Mouse (Mus musculus) liver, adult 2 months (tissue): ENCODE results near the gene Gm20388. TPM values are rescaled to one million over a fixed set of nuclear protein-coding genes. Genes with fewer than 3 reads are reported as not detected.
A peak's percentile ranks its signal among the peaks of the same experiment; 100 is the strongest.

ENCODE experiments used
- DNase-seq: peaks from one replicate; pipeline ENCODE4 v3.0.0-alpha.2; 2011; ENCODE audit warnings: low read depth, low spot score; ENCODE audit errors: extremely low read depth
- H3K27ac ChIP-seq: fragments of 200-500 bp; replicated peaks from 2 replicates; pipeline ENCODE4 v1.5.1; 2012; ENCODE audit warnings: low read depth, mild to moderate bottlenecking, control low read depth, inconsistent platforms, low read length; ENCODE audit not compliant: insufficient read depth
- H3K27me3 ChIP-seq: fragments of 200-500 bp; 2 replicates; pipeline ENCODE4 v1.6.1; 2012; ENCODE audit warnings: mild to moderate bottlenecking, moderate library complexity, low read length, inconsistent platforms; ENCODE audit not compliant: control insufficient read depth, insufficient read depth
- H3K36me3 ChIP-seq: fragments of 200-500 bp; 2 replicates; pipeline ENCODE4 v1.6.1; 2012; ENCODE audit warnings: low read length, inconsistent platforms; ENCODE audit not compliant: control insufficient read depth, insufficient read depth
- H3K4me1 ChIP-seq: fragments of 200-500 bp; 2 replicates; pipeline ENCODE4 v1.6.1; 2011; ENCODE audit warnings: low read length; ENCODE audit not compliant: control insufficient read depth, insufficient read depth
- H3K4me3 ChIP-seq: fragments of 200-500 bp; 2 replicates; pipeline ENCODE4 v1.5.1; 2011; ENCODE audit warnings: low read depth, mild to moderate bottlenecking, control low read depth, low read length, moderate library complexity; ENCODE audit not compliant: insufficient read depth
- H3K79me2 ChIP-seq: fragments of 200-500 bp; 2 replicates; pipeline ENCODE4 v1.6.1; 2012; ENCODE audit warnings: inconsistent platforms, mild to moderate bottlenecking, low read length, moderate library complexity; ENCODE audit not compliant: control insufficient read depth, insufficient read depth
- H3K9ac ChIP-seq: fragments of 200-500 bp; 2 replicates; pipeline ENCODE4 v1.6.1; 2012; ENCODE audit warnings: low read depth, mild to moderate bottlenecking, control low read depth, inconsistent platforms, low read length
- CTCF ChIP-seq: fragments of 200-500 bp; IDR thresholded peaks from 2 replicates; pipeline ENCODE4 v1.5.1; 2011; ENCODE audit warnings: low read depth, low read length, control low read depth
- POLR2A ChIP-seq: fragments of 200-500 bp; IDR thresholded peaks from 2 replicates; pipeline ENCODE4 v1.6.1; 2011; ENCODE audit warnings: low read length, control low read depth; ENCODE audit not compliant: insufficient read depth; ENCODE audit errors: extremely low read depth
- WGBS: fragments of 180-500 bp; shearing (Covaris S2); methylation state at CpG from one replicate; pipeline ENCODE4 v1.1.7; 2018; 5-methylcytosine and 5-hydroxymethylcytosine counted together
- polyA plus RNA-seq: library from polyadenylated mRNA; depleted of rRNA; stranded (reverse); fragments of >200 nt; gene quantifications from 2 replicates; pipeline ENCODE4 v1.2.3, GENCODE M21; 2012
- total RNA-seq: library from RNA; depleted of rRNA; stranded (reverse); fragments of >200 nt; gene quantifications from 2 replicates; pipeline ENCODE4 v1.2.3, GENCODE M21; 2014

Gene Gm20388
- total and polyA plus RNA-seq, 2 experiments = 6.4 to 19.9 TPM

DNA sequence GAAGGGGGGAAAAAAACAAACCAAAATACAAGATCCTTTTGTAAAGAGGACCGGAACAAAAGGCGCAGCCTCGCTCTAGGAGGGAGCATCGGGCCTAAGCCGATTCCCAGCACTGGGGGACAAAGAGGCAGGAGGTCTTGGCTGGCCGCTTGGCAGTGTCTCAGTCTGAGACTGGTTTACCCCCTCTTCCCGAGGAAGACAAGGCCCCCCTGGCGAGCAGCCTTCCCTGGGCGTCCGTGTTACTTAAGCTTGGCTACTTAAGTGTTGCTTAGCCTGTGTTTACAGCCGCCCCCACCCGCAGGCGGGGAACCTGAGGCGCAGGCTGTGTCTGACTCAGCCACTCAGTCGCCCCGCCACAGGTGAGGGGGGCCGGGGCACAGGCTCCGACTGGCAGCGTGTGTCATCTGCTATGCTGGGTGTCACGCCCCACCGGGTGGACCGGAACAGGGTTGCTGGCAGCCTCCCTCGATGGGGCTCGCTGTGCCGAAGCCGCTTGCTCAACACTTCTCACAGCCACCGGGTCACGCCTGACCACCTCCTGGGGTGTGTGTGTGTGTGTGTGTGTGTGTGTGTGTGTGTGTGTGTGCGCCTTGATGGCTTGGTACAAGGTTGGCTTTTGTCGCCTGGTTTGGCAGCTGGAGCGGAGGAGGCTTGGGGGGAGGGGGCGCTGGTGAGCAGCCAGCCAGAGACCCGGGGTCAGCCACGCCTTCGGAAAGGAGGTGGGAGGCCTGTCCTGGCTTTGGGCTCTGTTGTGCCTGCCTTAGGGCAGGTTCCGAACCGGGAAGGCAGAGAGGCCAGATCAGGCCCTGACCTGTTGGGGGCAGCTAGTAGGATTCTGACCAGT is 628.0 kb downstream of the Gm20388 start:
- Histone ChIP-seq H3K4me1 (peaks cover 33% of the 10 kb centered on the region), H3K79me2 (peaks cover 30% of the 10 kb centered on the region), H3K27ac (peak overlapping the region; percentile 91), H3K36me3 (no peaks in the 10 kb centered on the region), H3K9ac (peak overlapping the region; percentile 89), H3K27me3 (no peaks in the 10 kb centered on the region), H3K4me3 (peak overlapping the region; percentile 70)
- 8% methylated on average over 36 of the region's 37 CpGs for WGBS
- DNase-seq = peak; percentile 91
- TF ChIP-seq CTCF = no peak
- TF ChIP-seq POLR2A = 0 out of 2 replicates have a peak, but pooled peaks have one; percentile 31

DNA sequence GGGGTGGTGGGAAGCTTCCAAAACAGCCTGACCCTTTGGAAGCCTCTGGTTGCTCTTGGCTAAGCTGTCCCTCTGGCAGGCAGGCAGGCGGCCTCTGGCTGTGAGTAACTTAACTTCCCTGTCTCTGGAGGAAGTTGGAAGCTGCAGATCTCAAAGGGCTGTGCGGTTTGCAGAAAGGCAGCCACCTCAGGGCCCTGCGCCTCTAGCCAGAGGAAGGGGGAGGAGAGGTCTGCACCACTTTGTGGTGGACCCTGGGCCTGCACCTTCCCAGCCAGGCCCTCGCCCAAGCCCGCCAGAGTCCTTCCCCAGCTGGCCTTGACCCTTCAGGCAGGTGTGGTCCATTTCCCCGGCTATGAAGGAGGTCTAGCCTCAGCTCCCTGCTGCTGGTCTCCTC is 628.7 kb downstream of the Gm20388 start:
- TF ChIP-seq POLR2A = no peak
- TF ChIP-seq CTCF = no peak
- Histone ChIP-seq H3K4me1 (peaks cover 37% of the 10 kb centered on the region), H3K9ac (peak overlapping the region; percentile 65)

DNA sequence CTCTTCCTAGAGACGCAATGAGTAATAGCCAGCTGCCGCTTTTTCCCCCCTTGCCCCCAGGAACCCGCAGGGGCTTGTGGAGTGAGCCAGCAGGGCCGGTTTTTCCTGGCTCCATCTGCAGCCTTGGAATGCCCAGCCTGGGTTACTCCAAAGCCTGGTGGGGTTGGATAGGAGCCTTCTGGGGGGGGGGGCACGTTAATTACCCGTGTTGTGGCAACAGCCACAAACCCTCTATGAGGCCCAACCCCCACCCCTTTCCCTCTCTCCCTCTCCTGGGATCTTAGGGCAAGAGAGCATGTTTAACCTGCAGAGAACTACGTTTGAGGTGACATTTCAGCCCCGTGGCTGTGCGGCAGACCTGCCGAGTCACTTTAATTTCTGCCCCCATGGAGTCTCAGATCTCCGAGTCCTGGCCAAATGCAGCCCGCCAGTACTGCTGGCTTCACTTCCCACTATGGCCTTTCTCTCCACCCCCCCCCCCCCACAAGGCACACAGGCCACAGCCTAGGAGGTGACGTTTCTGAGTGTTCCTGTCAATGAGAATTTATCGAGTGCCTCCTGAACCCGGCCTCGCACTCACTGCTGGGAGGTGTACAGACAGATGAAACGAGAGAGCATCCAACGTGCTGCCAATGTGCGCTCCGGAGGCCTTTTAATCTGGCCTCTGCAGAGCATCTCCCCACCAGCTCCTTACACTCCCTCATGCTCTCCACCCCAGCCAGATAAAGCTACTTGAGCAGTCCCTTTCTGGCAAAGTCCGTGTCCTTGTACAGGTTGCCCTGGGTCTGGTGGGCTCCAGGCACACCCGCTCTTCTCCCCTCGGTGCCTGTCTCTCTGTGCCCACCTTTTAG is 629.4 kb downstream of the Gm20388 start:
- WGBS = 29% methylated on average over 23 of the region's 23 CpGs
- Histone ChIP-seq H3K4me3 (peak overlapping the region; percentile 50; the same call in 1 of the 2 replicates), H3K79me2 (peaks cover 35% of the 10 kb centered on the region), H3K27me3 (no peaks in the 10 kb centered on the region), H3K4me1 (peaks cover 43% of the 10 kb centered on the region), H3K27ac (peak overlapping the region; percentile 90), H3K9ac (peak overlapping the region; percentile 65), H3K36me3 (no peaks in the 10 kb centered on the region)
- TF ChIP-seq POLR2A = no peak
- no peak for TF ChIP-seq CTCF
- DNase-seq = no peak

More for the DNA sequence above, 628.7 kb downstream of the Gm20388 start:
- Histone ChIP-seq H3K4me3 (peak overlapping the region; percentile 50; the same call in 1 of the 2 replicates), H3K79me2 (peaks cover 30% of the 10 kb centered on the region), H3K36me3 (no peaks in the 10 kb centered on the region), H3K27me3 (no peaks in the 10 kb centered on the region), H3K27ac (peak overlapping the region; percentile 90)
- WGBS = 17% methylated on average over 6 of the region's 6 CpGs
- DNase-seq = peak; percentile 72

DNA sequence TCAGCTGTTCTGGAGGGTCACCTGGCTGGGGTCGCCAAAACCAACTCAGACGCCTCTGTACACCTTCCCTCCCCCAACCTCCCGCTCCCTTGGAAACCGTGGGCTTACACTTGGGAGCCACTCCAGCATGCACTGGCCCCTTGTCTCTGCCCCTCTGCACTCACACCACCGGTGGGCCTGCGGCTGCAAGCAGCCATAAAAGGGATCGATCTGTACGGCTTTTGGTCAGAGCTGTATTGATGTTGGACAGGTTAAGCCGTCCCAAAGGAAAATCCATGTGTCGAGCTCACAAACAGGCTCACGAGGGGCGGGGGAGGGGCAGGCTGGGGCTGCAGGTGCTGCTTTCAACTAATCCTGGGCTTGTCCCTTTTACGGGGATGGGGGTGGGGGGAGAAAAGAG is 632.4 kb downstream of the Gm20388 start:
- H3K79me2 ChIP-seq = peaks cover 61% of the 10 kb centered on the region
- H3K36me3 ChIP-seq = no peaks in the 10 kb centered on the region
- peak; percentile 80 for DNase-seq
- peak overlapping the region; percentile 42; the same call in 1 of the 2 replicates for H3K4me3 ChIP-seq
- peak overlapping the region; percentile 96 for H3K27ac ChIP-seq
- no peaks in the 10 kb centered on the region for H3K27me3 ChIP-seq
- TF ChIP-seq CTCF = no peak
- H3K9ac ChIP-seq = peak overlapping the region; percentile 54
- H3K4me1 ChIP-seq = peaks cover 56% of the 10 kb centered on the region
- 28% methylated on average over 13 of the region's 13 CpGs for WGBS

DNA sequence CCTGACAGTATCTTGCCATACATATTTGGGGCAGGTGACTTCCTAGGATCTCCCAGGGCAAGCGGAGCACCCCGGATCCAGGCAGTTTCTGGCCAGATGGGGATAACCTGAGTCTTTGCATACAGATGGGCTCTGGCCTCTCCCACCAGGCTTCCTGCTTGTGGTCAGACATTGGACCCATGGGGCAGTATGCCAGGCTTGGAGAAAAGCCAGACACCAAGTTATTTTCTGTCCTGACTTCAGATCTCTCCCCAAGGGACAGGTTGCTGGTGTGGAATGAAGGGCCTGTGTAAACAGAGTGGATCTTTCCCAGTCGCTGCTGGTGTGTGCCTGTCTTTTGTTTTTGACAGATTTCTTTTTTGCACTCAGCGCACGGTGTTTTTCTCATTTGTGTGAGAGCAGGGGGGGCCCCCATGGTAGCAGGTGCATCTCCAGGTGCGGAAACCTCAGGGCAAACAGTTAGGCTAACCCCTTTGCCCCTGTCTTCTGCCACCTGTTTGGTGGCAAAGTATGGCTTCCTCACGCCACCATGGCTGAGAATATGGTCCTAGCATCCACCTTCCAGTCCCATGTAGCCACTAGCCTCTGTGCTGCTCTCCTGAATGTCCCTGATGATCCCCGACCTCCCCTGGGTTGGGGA is 632.9 kb downstream of the Gm20388 start:
- TF ChIP-seq CTCF (no peak), POLR2A (no peak)
- Histone ChIP-seq H3K79me2 (peaks cover 66% of the 10 kb centered on the region), H3K27me3 (no peaks in the 10 kb centered on the region), H3K9ac (peak overlapping the region; percentile 29), H3K27ac (peak overlapping the region; percentile 96), H3K4me3 (no peak overlapping the region), H3K4me1 (peaks cover 58% of the 10 kb centered on the region), H3K36me3 (no peaks in the 10 kb centered on the region)
- 24% methylated on average over 8 of the region's 8 CpGs for WGBS
- DNase-seq = peak; percentile 95
